Mouse (Mus musculus): ENCODE data around the gene Emc3. TPM values are rescaled to one million over a fixed set of nuclear protein-coding genes. Genes with fewer than 3 reads are reported as not detected.

The Emc3 gene
- polyA plus RNA-seq, 1 experiment: 38.6 TPM

DNA sequence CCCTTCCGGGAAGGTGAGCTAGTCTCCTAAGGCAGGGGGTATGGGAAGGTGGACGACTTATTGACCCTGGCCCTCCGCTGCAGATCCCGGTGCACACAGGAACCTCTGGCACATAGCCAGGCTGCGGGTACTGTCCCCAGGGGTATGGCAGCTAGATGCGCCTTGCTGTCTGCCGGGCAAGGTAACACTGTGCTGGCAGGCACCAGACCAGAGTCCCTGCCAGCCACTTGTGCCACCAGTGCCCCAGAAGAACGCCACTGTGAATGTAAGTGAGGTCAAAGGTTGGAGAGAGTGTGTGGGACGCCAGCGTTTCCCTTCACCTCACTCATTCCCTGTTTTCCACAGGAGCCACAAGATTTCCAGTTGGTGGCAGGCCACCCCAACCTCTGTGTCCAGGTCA, 52.5 kb downstream of the Emc3 start:
- no peak for TF ChIP-seq GATA1 (IDR thresholded peaks at IDR 0.05; ENCODE audit: low read length)

DNA sequence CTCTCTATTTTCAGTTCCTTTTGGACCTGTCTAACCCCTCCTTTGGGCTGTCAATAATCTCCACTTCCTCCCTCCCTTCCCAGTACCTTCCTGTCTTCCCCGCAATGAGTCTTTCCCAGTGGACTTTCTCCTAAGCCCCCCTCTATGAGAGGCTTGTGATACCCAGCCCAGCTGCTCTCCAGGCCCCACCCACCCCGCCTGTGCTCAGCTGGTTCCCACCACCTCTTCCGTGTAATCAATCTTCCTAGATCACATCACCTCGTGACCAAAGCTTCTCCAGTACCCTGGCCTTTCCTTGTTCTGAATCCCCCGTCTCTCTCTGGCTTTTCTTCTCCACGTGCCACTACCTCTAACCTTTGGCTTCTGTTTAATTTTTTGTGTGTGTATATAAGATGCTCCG, 54.1 kb downstream of the Emc3 start:
- no peak for TF ChIP-seq GATA1 (IDR thresholded peaks at IDR 0.05; ENCODE audit: low read length)

DNA sequence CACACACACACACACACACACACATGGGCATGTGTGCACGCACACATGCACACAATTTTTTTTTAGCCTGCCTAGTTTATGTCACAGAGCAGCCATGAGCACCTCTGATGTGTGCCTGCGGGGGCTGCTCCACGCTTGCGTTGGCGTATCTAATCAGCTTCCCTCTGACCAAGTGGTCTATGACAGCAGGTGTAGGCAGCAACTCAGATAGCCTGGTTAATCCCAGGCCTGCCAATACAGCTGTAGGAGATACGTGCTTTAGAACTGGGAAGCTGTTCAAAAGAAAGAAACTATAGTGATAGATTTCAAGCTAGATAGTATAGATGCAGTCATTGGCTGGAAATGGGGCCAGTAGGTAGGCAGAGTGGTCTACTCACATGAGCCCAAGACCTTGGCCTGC, 57.7 kb downstream of the Emc3 start:
- peak; percentile 27 for TF ChIP-seq GATA1 (IDR thresholded peaks at IDR 0.05; ENCODE audit: low read length)

DNA sequence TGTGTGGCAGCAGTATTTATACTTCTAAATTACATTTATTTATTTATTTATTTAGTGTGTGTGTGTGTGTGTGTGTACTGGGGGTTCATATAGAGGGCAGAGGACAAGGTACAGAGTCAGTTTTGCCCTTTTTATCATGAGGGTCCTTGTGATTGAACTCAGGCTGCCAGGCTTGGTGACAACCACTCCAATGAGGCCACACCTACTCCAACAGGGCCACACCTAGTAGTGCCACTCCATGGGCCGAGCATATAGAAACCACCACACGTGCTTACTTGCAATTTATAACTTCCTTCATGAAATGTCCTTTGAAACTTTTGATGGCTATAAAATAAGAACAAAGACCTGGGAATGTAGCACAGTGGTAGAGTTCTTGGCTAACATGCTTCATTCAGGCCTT, 58.2 kb downstream of the Emc3 start:
- no peak for TF ChIP-seq GATA1 (IDR thresholded peaks at IDR 0.05; ENCODE audit: low read length)

DNA sequence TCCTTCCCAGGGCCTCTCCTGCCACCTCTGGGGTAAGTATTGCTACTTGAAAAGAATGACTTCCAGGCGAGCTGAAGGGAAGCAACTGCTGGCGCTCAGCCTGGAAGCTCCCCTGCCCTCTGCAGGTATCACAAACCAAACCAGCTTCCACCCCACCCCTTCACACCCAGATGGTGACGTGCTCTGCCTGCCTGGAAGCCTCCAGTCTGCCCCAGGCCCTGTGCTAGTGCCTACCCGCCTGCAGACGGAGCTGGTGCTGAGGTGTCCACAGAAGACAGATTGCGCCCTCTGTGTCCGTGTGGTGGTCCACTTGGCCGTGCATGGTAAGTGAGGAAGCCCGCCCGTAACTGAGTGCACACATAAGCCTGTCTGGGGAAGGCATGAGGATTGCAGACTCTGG, 59.4 kb downstream of the Emc3 start:
- no peak for TF ChIP-seq GATA1 (IDR thresholded peaks at IDR 0.05; ENCODE audit: low read length)

DNA sequence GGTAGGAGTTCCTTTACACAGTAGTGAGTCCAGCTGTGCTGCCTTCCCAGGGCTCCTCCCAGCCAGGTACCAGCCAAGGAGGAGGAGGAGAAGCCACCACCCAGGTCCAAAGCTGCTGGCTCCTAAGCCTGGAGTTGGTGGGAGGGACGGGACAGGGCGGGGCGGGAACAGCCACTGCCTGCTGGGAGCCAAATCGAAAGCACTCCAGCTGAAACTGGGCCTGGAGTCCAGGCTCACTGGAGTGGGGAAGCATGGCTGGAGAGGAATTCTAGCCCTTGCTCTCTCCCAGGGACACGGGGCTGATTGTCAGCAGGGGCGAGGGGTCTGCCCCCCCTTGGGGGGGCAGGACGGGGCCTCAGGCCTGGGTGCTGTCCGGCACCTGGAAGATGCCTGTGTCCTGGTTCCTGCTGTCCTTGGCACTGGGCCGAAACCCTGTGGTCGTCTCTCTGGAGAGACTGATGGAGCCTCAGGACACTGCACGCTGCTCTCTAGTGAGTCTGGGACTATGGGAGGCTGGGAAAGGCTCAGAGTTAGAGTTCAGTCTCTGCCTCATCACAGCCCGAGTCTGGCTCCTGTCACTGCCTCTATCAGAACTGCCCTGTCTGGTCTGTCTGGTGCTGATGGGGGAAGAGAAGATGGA, 60.0 kb downstream of the Emc3 start, which contains the start of gene Il17rc:
Il17rc (plus strand) TSS at position 131 of the 640 bp plus-strand sequence.
- TF ChIP-seq GATA1 (IDR thresholded peaks at IDR 0.05; ENCODE audit: low read length): no peak

DNA sequence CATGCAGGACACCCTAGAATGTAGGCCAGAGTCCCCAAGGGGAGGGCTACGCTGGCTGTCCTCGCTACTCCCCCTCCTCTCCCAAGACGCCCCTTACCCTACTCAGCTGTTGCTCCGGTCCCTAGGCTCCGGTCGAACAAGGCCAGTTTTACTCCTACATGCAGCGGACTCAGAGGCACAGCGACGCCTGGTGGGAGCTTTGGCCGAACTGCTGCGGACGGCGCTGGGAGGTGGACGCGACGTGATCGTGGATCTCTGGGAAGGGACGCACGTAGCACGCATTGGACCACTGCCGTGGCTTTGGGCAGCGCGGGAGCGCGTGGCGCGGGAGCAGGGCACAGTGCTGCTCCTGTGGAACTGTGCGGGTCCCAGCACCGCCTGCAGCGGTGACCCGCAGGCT, 62.0 kb downstream of the Emc3 start:
- TF ChIP-seq GATA1 (IDR thresholded peaks at IDR 0.05; ENCODE audit: low read length): no peak

DNA sequence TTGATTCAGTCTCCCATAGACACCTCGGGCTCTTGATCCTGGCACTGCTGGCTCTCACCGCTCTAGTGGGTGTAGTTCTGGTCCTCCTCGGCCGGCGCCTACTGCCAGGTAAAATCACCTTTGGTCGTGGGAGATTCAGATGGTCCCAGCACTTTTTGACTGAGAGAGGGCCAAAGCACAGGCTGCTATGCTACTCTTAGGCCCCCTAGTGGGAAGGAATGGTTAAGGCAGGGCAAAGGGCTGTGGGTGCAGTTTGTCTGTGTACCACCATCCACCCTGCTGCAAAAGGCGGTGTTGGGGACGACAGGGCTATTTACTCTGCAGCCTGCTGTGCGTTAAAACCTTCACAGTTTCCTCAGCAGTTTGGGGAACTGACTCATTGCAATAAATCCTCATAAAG, 62.4 kb downstream of the Emc3 start:
- TF ChIP-seq GATA1 (IDR thresholded peaks at IDR 0.05; ENCODE audit: low read length): no peak

DNA sequence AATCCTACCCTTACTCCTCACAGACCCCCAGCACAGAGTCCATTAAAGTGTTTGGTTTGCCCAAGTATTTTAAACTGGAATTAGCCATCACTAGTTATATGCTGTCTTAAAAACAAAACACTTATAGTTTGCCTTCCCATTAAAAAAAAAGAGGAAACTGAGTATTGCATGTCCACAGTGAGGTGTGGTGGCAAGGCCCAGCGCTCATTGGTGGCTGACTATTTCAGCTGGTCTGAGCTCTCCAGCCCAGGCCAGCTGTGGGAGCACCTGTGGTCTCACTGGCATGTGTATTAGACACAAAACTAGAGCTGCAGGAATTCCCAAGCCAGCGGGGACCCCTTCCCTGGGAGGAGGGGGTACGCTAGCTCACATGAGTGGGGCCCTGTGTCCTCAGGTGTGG, 62.9 kb downstream of the Emc3 start:
- no peak for TF ChIP-seq GATA1 (IDR thresholded peaks at IDR 0.05; ENCODE audit: low read length)

DNA sequence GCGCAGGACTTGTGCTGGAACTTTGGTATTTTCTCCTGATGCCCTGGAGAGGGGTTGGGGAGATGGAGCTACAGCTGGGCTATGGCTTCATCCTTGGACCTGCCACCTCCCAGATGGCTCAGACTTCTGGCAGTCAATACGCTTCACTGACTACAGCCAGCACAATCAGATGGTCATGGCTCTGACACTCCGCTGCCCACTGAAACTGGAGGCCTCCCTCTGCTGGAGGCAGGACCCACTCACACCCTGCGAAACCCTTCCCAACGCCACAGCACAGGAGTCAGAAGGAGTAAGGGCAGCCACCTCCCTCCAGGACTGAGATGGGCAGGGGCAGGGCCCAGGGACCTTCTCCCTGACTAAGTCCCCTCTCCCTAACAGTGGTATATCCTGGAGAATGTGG, 65.8 kb downstream of the Emc3 start:
- no peak for TF ChIP-seq GATA1 (IDR thresholded peaks at IDR 0.05; ENCODE audit: low read length)

Other genes with a start within 250 kb of the Emc3 start
- 0.33 and 0.51 TPM in 2 replicates for gene Cpne9, start 249.3 kb downstream of the Emc3 start, polyA plus RNA-seq (2012)
- 30.4 and 39.0 TPM in 2 replicates for gene Brpf1, start 224.5 kb downstream of the Emc3 start, polyA plus RNA-seq (2012)
- 12.6 and 18.1 TPM in 2 replicates for gene Ogg1, start 204.7 kb downstream of the Emc3 start, polyA plus RNA-seq (2012)
- not detected in 2 replicates for gene Camk1, start 187.7 kb downstream of the Emc3 start, polyA plus RNA-seq (2012)
- gene Tada3, start 153.8 kb downstream of the Emc3 start, polyA plus RNA-seq (2012): 78.7 and 104 TPM in 2 replicates
- gene Arpc4, start 153.5 kb downstream of the Emc3 start, polyA plus RNA-seq (2012): 238 and 292 TPM in 2 replicates
- 4.8 and 6.1 TPM in 2 replicates for gene Ttll3, start 142.4 kb downstream of the Emc3 start, polyA plus RNA-seq (2012)
- 159 and 183 TPM in 2 replicates for gene Rpusd3, start 112.3 kb downstream of the Emc3 start, polyA plus RNA-seq (2012)
- not detected in 2 replicates for gene Cidec, start 95.9 kb downstream of the Emc3 start, polyA plus RNA-seq (2012)
- gene Jagn1, start 89.1 kb downstream of the Emc3 start, polyA plus RNA-seq (2012): 8.3 and 11.9 TPM in 2 replicates
- gene Il17re, start 73.2 kb downstream of the Emc3 start, polyA plus RNA-seq (2012): not detected in 2 replicates
- 0.40 and 0.83 TPM in 2 replicates for gene Il17rc, start 60.2 kb downstream of the Emc3 start, polyA plus RNA-seq (2012)
- 29.3 and 34.5 TPM in 2 replicates for gene Creld1, start 48.4 kb downstream of the Emc3 start, polyA plus RNA-seq (2012)
- not detected in 2 replicates for gene Prrt3, start 29.7 kb downstream of the Emc3 start, polyA plus RNA-seq (2012)
- gene Fancd2, start within 50 bp of the Emc3 start, polyA plus RNA-seq (2012): 0.94 and 1.4 TPM in 2 replicates
- not detected in 2 replicates for gene Fancd2os, start 69.1 kb upstream of the Emc3 start, polyA plus RNA-seq (2012)
- 29.9 and 32.0 TPM in 2 replicates for gene Brk1, start 73.1 kb upstream of the Emc3 start, polyA plus RNA-seq (2012)
- 8.6 and 9.1 TPM in 2 replicates for gene Vhl, start 92.3 kb upstream of the Emc3 start, polyA plus RNA-seq (2012)
- 14.3 and 15.4 TPM in 2 replicates for gene Irak2, start 106.8 kb upstream of the Emc3 start, polyA plus RNA-seq (2012)
- 42.7 and 55.8 TPM in 2 replicates for gene Tatdn2, start 165.4 kb upstream of the Emc3 start, polyA plus RNA-seq (2012)
- gene Ghrl, start 188.2 kb upstream of the Emc3 start, polyA plus RNA-seq (2012): 0.42 TPM in 1 of 2 replicates, not detected in the other
- 23.5 and 49.6 TPM in 2 replicates for gene Sec13, start 209.1 kb upstream of the Emc3 start, polyA plus RNA-seq (2012)

Data from G1E-ER4 (cell line).